Mouse (Mus musculus): ENCODE measurements at regions not wholly inside any gene's neighbourhood (a gene's known extent, or its start where the extent isn't known, plus 50 kb on each side); places are given as distances from the start of the nearest gene placed in this dataset.

GRCm38 (mm10) chr14:47795062-47795461 is 146.8 kb downstream of the Ktn1 start:
- intact Hi-C loops (cut with DNase I), result no loop called here
- DNase-seq (ENCODE audit: low spot score), result no peak

GRCm38 (mm10) chr14:47798203-47798602 is 150.0 kb downstream of the Ktn1 start:
- intact Hi-C loops (cut with DNase I), result no loop called here
- DNase-seq (ENCODE audit: low spot score), result no peak

GRCm38 (mm10) chr14:47799564-47799963 is 151.3 kb downstream of the Ktn1 start:
- intact Hi-C loops (cut with DNase I), result no loop called here
- no peak for DNase-seq (ENCODE audit: low spot score)

GRCm38 (mm10) chr14:47805202-47805601 is 157.0 kb downstream of the Ktn1 start:
- intact Hi-C loops (cut with DNase I), result no loop called here
- DNase-seq (ENCODE audit: low spot score), result no peak

- intact Hi-C loops (cut with DNase I), result no loop called here
- DNase-seq (ENCODE audit: low spot score), result no peak
Measured at GRCm38 (mm10) chr14:47805771-47806535, 157.7 kb downstream of the Ktn1 start.

GRCm38 (mm10) chr14:47808097-47808910 is 160.1 kb downstream of the Ktn1 start:
- intact Hi-C loops (cut with DNase I), result no loop called here
- DNase-seq (ENCODE audit: low spot score), result no peak

- intact Hi-C loops (cut with DNase I), result no loop called here
- no peak for DNase-seq (ENCODE audit: low spot score)
Measured at GRCm38 (mm10) chr14:47818224-47818623, 170.0 kb downstream of the Ktn1 start.

- intact Hi-C loops (cut with DNase I), result no loop called here
- no peak for DNase-seq (ENCODE audit: low spot score)
Measured at GRCm38 (mm10) chr14:47818641-47819040, 170.4 kb downstream of the Ktn1 start.

- no peak for DNase-seq (ENCODE audit: low spot score)
- intact Hi-C loops (cut with DNase I), result no loop called here
Measured at GRCm38 (mm10) chr14:47820571-47821143, 172.4 kb downstream of the Ktn1 start.

GRCm38 (mm10) chr14:47823182-47823581 is 174.9 kb downstream of the Ktn1 start:
- intact Hi-C loops (cut with DNase I), result no loop called here
- no peak for DNase-seq (ENCODE audit: low spot score)

- intact Hi-C loops (cut with DNase I), result no loop called here
- no peak for DNase-seq (ENCODE audit: low spot score)
Measured at GRCm38 (mm10) chr14:47823696-47824095, 175.4 kb downstream of the Ktn1 start.

- intact Hi-C loops (cut with DNase I), result no loop called here
- no peak for DNase-seq (ENCODE audit: low spot score)
Measured at GRCm38 (mm10) chr14:47825446-47825956, 177.3 kb downstream of the Ktn1 start.

- intact Hi-C loops (cut with DNase I), result no loop called here
Measured at GRCm38 (mm10) chr14:47826545-47826944, 178.3 kb downstream of the Ktn1 start.

GRCm38 (mm10) chr14:47827623-47828022 is 179.4 kb downstream of the Ktn1 start:
- intact Hi-C loops (cut with DNase I), result no loop called here
- no peak for DNase-seq (ENCODE audit: low spot score)

More at GRCm38 (mm10) chr14:47826545-47826944, 178.3 kb downstream of the Ktn1 start:
- DNase-seq (ENCODE audit: low spot score), result no peak

GRCm38 (mm10) chr14:47833696-47834095 is 185.4 kb downstream of the Ktn1 start:
- DNase-seq (ENCODE audit: low spot score), result no peak
- intact Hi-C loops (cut with DNase I), result no loop called here

- no peak for DNase-seq (ENCODE audit: low spot score)
- intact Hi-C loops (cut with DNase I), result no loop called here
Measured at GRCm38 (mm10) chr14:47835408-47835807, 187.2 kb downstream of the Ktn1 start.

- no peak for DNase-seq (ENCODE audit: low spot score)
- intact Hi-C loops (cut with DNase I), result no loop called here
Measured at GRCm38 (mm10) chr14:47839493-47840215, 191.4 kb downstream of the Ktn1 start.

- intact Hi-C loops (cut with DNase I), result no loop called here
- DNase-seq (ENCODE audit: low spot score), result no peak
Measured at GRCm38 (mm10) chr14:47844366-47844765, 196.1 kb downstream of the Ktn1 start.

GRCm38 (mm10) chr14:47848861-47849260 is 200.6 kb downstream of the Ktn1 start:
- intact Hi-C loops (cut with DNase I), result no loop called here
- DNase-seq (ENCODE audit: low spot score), result no peak

GRCm38 (mm10) chr14:47856280-47856765 is 208.1 kb downstream of the Ktn1 start:
- intact Hi-C loops (cut with DNase I), result no loop called here
- DNase-seq (ENCODE audit: low spot score), result no peak

Measured in heart, postnatal 25 days (tissue).